Mouse (Mus musculus): ENCODE measurements around the gene Ppp1r12b.

DNA sequence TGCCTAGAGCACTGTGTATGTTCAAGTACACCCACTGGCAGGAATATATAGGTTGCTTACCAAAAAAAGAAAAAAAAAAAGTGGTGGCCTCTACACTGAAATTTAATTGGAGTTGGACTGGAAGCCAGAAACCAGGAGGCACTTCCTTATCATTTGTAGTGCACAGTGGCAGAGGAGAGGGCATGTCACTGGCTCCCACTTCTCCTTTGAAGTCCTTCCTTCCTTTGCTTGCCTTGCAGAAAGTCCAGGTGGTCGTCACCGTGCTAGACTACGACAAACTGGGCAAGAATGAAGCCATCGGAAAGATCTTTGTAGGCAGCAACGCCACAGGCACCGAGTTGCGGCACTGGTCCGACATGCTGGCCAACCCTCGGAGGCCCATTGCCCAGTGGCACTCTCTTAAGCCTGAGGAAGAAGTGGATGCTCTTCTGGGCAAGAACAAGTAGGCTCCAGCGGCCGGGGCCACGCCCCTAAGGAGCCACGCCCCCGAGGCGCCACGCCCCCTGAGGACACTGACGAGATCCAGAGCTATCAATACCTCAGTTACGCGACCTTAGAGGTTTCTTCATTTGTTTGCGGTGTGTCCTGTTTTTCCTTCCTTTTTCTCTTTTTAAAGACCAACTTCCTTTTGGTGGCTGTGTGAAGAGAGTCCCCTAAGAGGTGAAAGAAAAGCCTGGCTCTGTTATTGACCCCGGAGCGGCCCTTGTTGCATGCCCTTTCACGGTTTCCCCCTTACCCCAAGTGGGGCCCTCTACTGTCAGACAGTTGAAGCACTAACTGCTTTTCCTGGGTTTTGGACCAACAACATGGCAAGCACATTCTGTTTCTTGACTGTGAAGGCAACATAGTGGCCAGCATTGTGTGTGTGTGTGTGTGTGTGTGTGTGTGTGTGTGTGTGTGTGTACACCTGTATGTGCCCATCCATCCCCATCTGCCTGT lies 208.2 kb downstream of the Ppp1r12b start:
- no peak; the same call in 1 of the 2 replicates for TF ChIP-seq CTCF (IDR thresholded peaks at IDR 0.05)
- no peak for TF ChIP-seq EP300 (IDR thresholded peaks at IDR 0.05)
